Mouse (Mus musculus) limb, embryonic 13.5 days (tissue): ENCODE measurements around the gene Xiap. TPM values are rescaled to one million over a fixed set of nuclear protein-coding genes. Genes with fewer than 3 reads are reported as not detected.

ENCODE experiments used
- ATAC-seq: fragments of 200-750 bp; cut with Nextera tagmentation; 2 replicates; pipeline ENCODE4 v1.8.0; 2017; ENCODE audit warnings: low read depth, moderate number of reproducible peaks, moderate TSS enrichment; ENCODE audit not compliant: low FRiP score
- H3K27ac ChIP-seq: fragments of 300-500 bp; sonication (generic); 2 replicates; pipeline ENCODE4 v1.5.1; 2015; ENCODE audit warnings: inconsistent platforms, mild to moderate bottlenecking, moderate library complexity
- H3K27me3 ChIP-seq: fragments of 300-500 bp; sonication (generic); 2 replicates; pipeline ENCODE4 v1.6.1; 2015; ENCODE audit warnings: mild to moderate bottlenecking, inconsistent platforms
- H3K36me3 ChIP-seq: fragments of 300-500 bp; sonication (generic); 2 replicates; pipeline ENCODE4 v1.6.1; 2015; ENCODE audit warnings: inconsistent platforms, mild to moderate bottlenecking, moderate library complexity
- H3K4me1 ChIP-seq: fragments of 300-500 bp; sonication (generic); 2 replicates; pipeline ENCODE4 v1.6.1; 2015; ENCODE audit warnings: inconsistent platforms
- H3K4me2 ChIP-seq: fragments of 300-500 bp; sonication (generic); replicated peaks from 2 replicates; pipeline ENCODE4 v1.6.1; 2015; ENCODE audit warnings: inconsistent platforms, mild to moderate bottlenecking, moderate library complexity
- H3K4me3 ChIP-seq: fragments of 300-500 bp; sonication (generic); 2 replicates; pipeline ENCODE4 v1.5.1; 2015; ENCODE audit warnings: moderate library complexity, mild to moderate bottlenecking, inconsistent platforms
- H3K9ac ChIP-seq: fragments of 300-500 bp; sonication (generic); 2 replicates; pipeline ENCODE4 v1.6.1; 2015; ENCODE audit warnings: mild to moderate bottlenecking, inconsistent platforms
- H3K9me3 ChIP-seq: fragments of 300-500 bp; sonication (generic); 2 replicates; pipeline ENCODE4 v1.6.1; 2016; ENCODE audit warnings: inconsistent platforms
- WGBS: fragments of 180-500 bp; shearing (Covaris S2); methylation state at CpG from one replicate; pipeline ENCODE4 v1.1.7; 2015; 5-methylcytosine and 5-hydroxymethylcytosine counted together
- polyA plus RNA-seq: library from polyadenylated mRNA; unstranded; fragments of >200 nt; fragmentation: Nextera tagmentation; extraction: Ambion mirVana; gene quantifications from 2 replicates; pipeline ENCODE4 v1.2.1, GENCODE M21; 2015

The Xiap gene
- polyA plus RNA-seq, 1 experiment from 2014 or later = 15.0 TPM

GRCm38 (mm10) chrX:42050652-42051643 is 8.5 kb upstream of the Xiap start:
- Histone ChIP-seq H3K27me3 (no peaks in the 10 kb centered on the region), H3K27ac (peak overlapping the region; percentile 48; the same call in 1 of the 2 replicates), H3K36me3 (no peaks in the 10 kb centered on the region), H3K9ac (no peak overlapping the region), H3K9me3 (no peaks in the 10 kb centered on the region), H3K4me1 (0 out of 2 replicates have a peak, but pooled peaks cover 3% of the 10 kb centered on the region), H3K4me3 (no peak overlapping the region), H3K4me2 (no peak overlapping the region)
- ATAC-seq = peak; percentile 44; the same call in 1 of the 2 replicates
- WGBS = 65% methylated on average over 5 of the region's 5 CpGs

GRCm38 (mm10) chrX:42057012-42057411 is 2.5 kb upstream of the Xiap start:
- Histone ChIP-seq H3K27me3 (no peaks in the 10 kb centered on the region), H3K9me3 (no peaks in the 10 kb centered on the region), H3K4me2 (no peak overlapping the region), H3K36me3 (no peaks in the 10 kb centered on the region), H3K27ac (no peak overlapping the region), H3K9ac (no peak overlapping the region), H3K4me3 (no peak overlapping the region), H3K4me1 (no peaks in the 10 kb centered on the region)
- no peak for ATAC-seq
- WGBS = 81% methylated on average over 5 of the region's 5 CpGs

- Histone ChIP-seq H3K4me3 (no peak overlapping the region), H3K27me3 (no peaks in the 10 kb centered on the region), H3K4me1 (no peaks in the 10 kb centered on the region), H3K27ac (no peak overlapping the region), H3K9ac (no peak overlapping the region), H3K4me2 (no peak overlapping the region), H3K9me3 (no peaks in the 10 kb centered on the region), H3K36me3 (no peaks in the 10 kb centered on the region)
- no peak for ATAC-seq
- 85% methylated on average over 4 of the region's 4 CpGs for WGBS
Observed at GRCm38 (mm10) chrX:42057873-42058272, 1.6 kb upstream of the Xiap start.

GRCm38 (mm10) chrX:42063621-42064020 is 4.1 kb downstream of the Xiap start:
- Histone ChIP-seq H3K27ac (no peak overlapping the region), H3K27me3 (no peaks in the 10 kb centered on the region), H3K36me3 (no peaks in the 10 kb centered on the region), H3K4me3 (no peak overlapping the region), H3K9ac (no peak overlapping the region), H3K4me2 (no peak overlapping the region), H3K4me1 (no peaks in the 10 kb centered on the region), H3K9me3 (no peaks in the 10 kb centered on the region)
- ATAC-seq = no peak
- WGBS = 67% methylated on average over 1 of the region's 1 CpGs

GRCm38 (mm10) chrX:42065086-42065485 is 5.6 kb downstream of the Xiap start:
- H3K9ac ChIP-seq = no peak overlapping the region
- ATAC-seq = no peak
- H3K27me3 ChIP-seq = no peaks in the 10 kb centered on the region
- no peak overlapping the region for H3K27ac ChIP-seq
- WGBS = 82% methylated on average over 6 of the region's 6 CpGs
- H3K9me3 ChIP-seq = no peaks in the 10 kb centered on the region
- no peak overlapping the region for H3K4me2 ChIP-seq
- H3K36me3 ChIP-seq = no peaks in the 10 kb centered on the region
- H3K4me1 ChIP-seq = no peaks in the 10 kb centered on the region
- no peak overlapping the region for H3K4me3 ChIP-seq

- Histone ChIP-seq H3K4me1 (peaks cover 9% of the 10 kb centered on the region), H3K36me3 (no peaks in the 10 kb centered on the region), H3K4me2 (no peak overlapping the region), H3K9me3 (no peaks in the 10 kb centered on the region), H3K27me3 (no peaks in the 10 kb centered on the region), H3K9ac (no peak overlapping the region), H3K4me3 (no peak overlapping the region), H3K27ac (no peak overlapping the region)
- ATAC-seq = no peak
- WGBS = 76% methylated on average over 1 of the region's 1 CpGs
Observed at GRCm38 (mm10) chrX:42066771-42067170, 7.3 kb downstream of the Xiap start.

GRCm38 (mm10) chrX:42067791-42068200 is 8.3 kb downstream of the Xiap start:
- 15% methylated on average over 27 of the region's 27 CpGs for WGBS
- Histone ChIP-seq H3K4me3 (peak overlapping the region; percentile 46), H3K9ac (peak overlapping the region; percentile 63), H3K36me3 (no peaks in the 10 kb centered on the region), H3K4me2 (peak overlapping the region; percentile 48), H3K27ac (peak overlapping the region; percentile 91), H3K4me1 (peaks cover 9% of the 10 kb centered on the region), H3K9me3 (no peaks in the 10 kb centered on the region), H3K27me3 (no peaks in the 10 kb centered on the region)
- peak; percentile 82 for ATAC-seq

- Histone ChIP-seq H3K9me3 (no peaks in the 10 kb centered on the region), H3K27me3 (no peaks in the 10 kb centered on the region), H3K9ac (peak overlapping the region; percentile 65), H3K4me2 (peak overlapping the region; percentile 56), H3K4me1 (peaks cover 9% of the 10 kb centered on the region), H3K4me3 (peak overlapping the region; percentile 46), H3K36me3 (peaks cover 4% of the 10 kb centered on the region; the same call in 1 of the 2 replicates), H3K27ac (peak overlapping the region; percentile 91)
- 14% methylated on average over 24 of the region's 37 CpGs for WGBS
- peak; percentile 89 for ATAC-seq
Observed at GRCm38 (mm10) chrX:42068201-42068874, 8.9 kb downstream of the Xiap start.

GRCm38 (mm10) chrX:42068875-42069257 is 9.4 kb downstream of the Xiap start:
- no peak; the same call in 1 of the 2 replicates for ATAC-seq
- H3K4me1 ChIP-seq = peaks cover 9% of the 10 kb centered on the region
- peak overlapping the region; percentile 56 for H3K4me2 ChIP-seq
- peak overlapping the region; percentile 82 for H3K27ac ChIP-seq
- H3K27me3 ChIP-seq = no peaks in the 10 kb centered on the region
- peaks cover 5% of the 10 kb centered on the region; the same call in 1 of the 2 replicates for H3K36me3 ChIP-seq
- no peaks in the 10 kb centered on the region for H3K9me3 ChIP-seq
- 15% methylated on average over 3 of the region's 3 CpGs for WGBS
- H3K9ac ChIP-seq = peak overlapping the region; percentile 65
- H3K4me3 ChIP-seq = peak overlapping the region; percentile 46

- Histone ChIP-seq H3K4me3 (no peak overlapping the region), H3K36me3 (no peaks in the 10 kb centered on the region; the same call in 1 of the 2 replicates), H3K4me2 (no peak overlapping the region), H3K4me1 (no peaks in the 10 kb centered on the region), H3K9ac (no peak overlapping the region), H3K27me3 (no peaks in the 10 kb centered on the region), H3K9me3 (no peaks in the 10 kb centered on the region), H3K27ac (no peak overlapping the region)
- peak; percentile 61; the same call in 1 of the 2 replicates for ATAC-seq
- WGBS = 59% methylated on average over 8 of the region's 8 CpGs
Observed at GRCm38 (mm10) chrX:42087731-42088130, 28.3 kb downstream of the Xiap start.

- no peak overlapping the region for H3K4me2 ChIP-seq
- no peaks in the 10 kb centered on the region for H3K27me3 ChIP-seq
- H3K9ac ChIP-seq = no peak overlapping the region
- H3K9me3 ChIP-seq = no peaks in the 10 kb centered on the region
- ATAC-seq = no peak
- no peak overlapping the region for H3K4me3 ChIP-seq
- H3K36me3 ChIP-seq = no peaks in the 10 kb centered on the region; the same call in 1 of the 2 replicates
- no peaks in the 10 kb centered on the region for H3K4me1 ChIP-seq
- H3K27ac ChIP-seq = no peak overlapping the region
- WGBS = 68% methylated on average over 5 of the region's 5 CpGs
Observed at GRCm38 (mm10) chrX:42088136-42088535, 28.7 kb downstream of the Xiap start.

GRCm38 (mm10) chrX:42107137-42107536 is 47.7 kb downstream of the Xiap start:
- Histone ChIP-seq H3K27ac (no peak overlapping the region), H3K9ac (no peak overlapping the region), H3K27me3 (no peaks in the 10 kb centered on the region), H3K4me1 (no peaks in the 10 kb centered on the region), H3K9me3 (0 out of 2 replicates have a peak, but pooled peaks cover 5% of the 10 kb centered on the region), H3K4me2 (no peak overlapping the region), H3K36me3 (peaks cover 34% of the 10 kb centered on the region), H3K4me3 (no peak overlapping the region)
- ATAC-seq = no peak
- 93% methylated on average over 6 of the region's 6 CpGs for WGBS
